Mouse (Mus musculus) liver, embryonic 12.5 days (tissue): ENCODE results near the gene Ahsa2. TPM values are rescaled to one million over a fixed set of nuclear protein-coding genes. Genes with fewer than 3 reads are reported as not detected.
"Not testable (repeated sequence)": the region's sequence is repeated elsewhere in the genome, so short reads cannot be mapped to it uniquely, and the experiment has no call there.

Experiments used
- ATAC-seq: fragments of 200-750 bp; cut with Nextera tagmentation; 2 replicates; pipeline ENCODE4 v1.8.0; 2017; ENCODE audit warnings: moderate number of reproducible peaks, mild to moderate bottlenecking, moderate library complexity
- H3K27ac ChIP-seq: fragments of 300-500 bp; sonication (generic); 2 replicates; pipeline ENCODE4 v1.5.1; 2016; ENCODE audit warnings: mild to moderate bottlenecking
- H3K27me3 ChIP-seq: fragments of 300-500 bp; sonication (generic); replicated peaks from 2 replicates; pipeline ENCODE4 v1.6.1; 2016; ENCODE audit warnings: mild to moderate bottlenecking, moderate library complexity
- H3K36me3 ChIP-seq: fragments of 300-500 bp; sonication (generic); 2 replicates; pipeline ENCODE4 v1.6.1; 2016; ENCODE audit warnings: mild to moderate bottlenecking, moderate library complexity
- H3K4me1 ChIP-seq: fragments of 300-500 bp; sonication (generic); 2 replicates; pipeline ENCODE4 v1.6.1; 2016
- H3K4me2 ChIP-seq: fragments of 300-500 bp; sonication (generic); 2 replicates; pipeline ENCODE4 v1.6.1; 2016; ENCODE audit warnings: mild to moderate bottlenecking, moderate library complexity
- H3K4me3 ChIP-seq: fragments of 300-500 bp; sonication (generic); 2 replicates; pipeline ENCODE4 v1.5.1; 2016; ENCODE audit warnings: mild to moderate bottlenecking, moderate library complexity
- H3K9ac ChIP-seq: fragments of 300-500 bp; sonication (generic); 2 replicates; pipeline ENCODE4 v1.6.1; 2016; ENCODE audit warnings: mild to moderate bottlenecking, moderate library complexity
- H3K9me3 ChIP-seq: fragments of 300-500 bp; sonication (generic); replicated peaks from 2 replicates; pipeline ENCODE4 v1.6.1; 2016; ENCODE audit warnings: mild to moderate bottlenecking, moderate library complexity
- WGBS: fragments of 180-500 bp; shearing (Covaris S2); methylation state at CpG from one replicate; pipeline ENCODE4 v1.1.7; 2016; ENCODE audit not compliant: insufficient replicate concordance; 5-methylcytosine and 5-hydroxymethylcytosine counted together
- microRNA-seq: library from miRNA; unstranded; fragments of <30 nt; microRNA quantifications from one replicate; pipeline ENCODE4, GENCODE M21; 2017
- polyA plus RNA-seq: library from polyadenylated mRNA; unstranded; fragments of >200 nt; fragmentation: Nextera tagmentation; extraction: Ambion mirVana; gene quantifications from 2 replicates; pipeline ENCODE4 v1.2.1, GENCODE M21; 2016

Ahsa2 gene
- polyA plus RNA-seq, 1 experiment from 2014 or later = 51.0 TPM

DNA sequence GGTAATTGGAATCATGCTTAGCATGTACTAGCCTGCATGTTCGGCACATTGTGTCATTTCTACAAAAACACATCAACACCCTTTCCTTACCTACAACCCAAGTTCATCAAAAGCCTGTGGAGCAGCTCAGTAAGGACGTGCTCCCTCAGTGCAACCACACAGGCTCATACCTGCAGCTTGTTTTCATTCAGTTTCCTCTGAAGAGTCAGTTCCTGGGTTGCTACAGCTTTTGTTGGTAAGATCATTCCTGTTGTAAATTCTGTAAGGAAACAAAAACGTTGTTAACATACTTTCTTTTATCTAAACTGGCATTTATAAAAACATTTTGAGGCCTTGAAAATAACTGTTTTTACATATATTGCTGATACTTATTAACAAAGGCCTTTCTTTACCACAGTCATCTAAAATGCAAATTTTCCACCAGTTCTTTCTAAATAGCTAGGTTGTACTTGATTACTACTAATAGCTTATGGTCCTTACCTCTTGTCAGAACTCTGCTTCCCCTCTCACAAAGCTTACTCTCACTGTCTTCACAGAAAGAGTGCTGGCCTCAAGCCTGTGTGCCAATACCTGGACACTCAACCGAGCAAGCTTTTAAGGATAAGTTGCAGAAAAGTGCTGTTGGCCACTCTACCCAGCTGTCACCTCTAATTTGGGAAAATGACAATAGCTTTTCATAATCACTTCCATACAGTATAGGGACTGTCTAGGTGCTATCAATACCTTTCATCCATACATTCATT lies 5.6 kb downstream of the Ahsa2 start:
- 81% methylated on average over 4 of the region's 4 CpGs for WGBS
- H3K27me3 ChIP-seq = no peaks in the 10 kb centered on the region
- H3K4me2 ChIP-seq = no peak overlapping the region
- no peak overlapping the region for H3K27ac ChIP-seq
- no peaks in the 10 kb centered on the region for H3K9me3 ChIP-seq
- H3K9ac ChIP-seq = no peak overlapping the region
- no peak overlapping the region for H3K4me3 ChIP-seq
- no peak for ATAC-seq
- H3K4me1 ChIP-seq = peaks cover 27% of the 10 kb centered on the region
- peaks cover 92% of the 10 kb centered on the region for H3K36me3 ChIP-seq

DNA sequence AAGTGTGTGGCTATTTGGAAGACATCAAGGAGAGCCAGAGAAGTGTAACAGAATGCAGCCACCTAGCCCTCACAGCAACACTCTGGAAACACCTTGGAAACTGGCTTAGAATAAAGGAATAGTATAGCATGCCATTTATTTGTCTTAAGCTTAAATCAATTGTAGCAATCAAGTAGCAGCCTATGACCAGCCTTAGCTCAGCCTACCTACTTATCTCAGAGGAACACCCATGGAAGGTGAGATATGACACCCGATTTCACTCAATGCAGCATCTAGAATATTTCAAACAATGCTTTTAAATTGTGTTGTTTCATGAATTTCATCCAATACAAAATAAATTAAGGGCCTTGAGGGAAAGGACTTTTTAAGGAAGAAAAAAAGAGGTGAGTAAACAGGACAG lies 7.9 kb downstream of the Ahsa2 start:
- no peak for ATAC-seq
- Histone ChIP-seq H3K9ac (no peak overlapping the region), H3K4me3 (no peak overlapping the region), H3K4me2 (no peak overlapping the region), H3K4me1 (0 out of 2 replicates have a peak, but pooled peaks cover 5% of the 10 kb centered on the region), H3K27me3 (no peaks in the 10 kb centered on the region), H3K9me3 (no peaks in the 10 kb centered on the region), H3K36me3 (peaks cover 93% of the 10 kb centered on the region), H3K27ac (no peak overlapping the region)
- WGBS = 42% methylated on average over 1 of the region's 1 CpGs

DNA sequence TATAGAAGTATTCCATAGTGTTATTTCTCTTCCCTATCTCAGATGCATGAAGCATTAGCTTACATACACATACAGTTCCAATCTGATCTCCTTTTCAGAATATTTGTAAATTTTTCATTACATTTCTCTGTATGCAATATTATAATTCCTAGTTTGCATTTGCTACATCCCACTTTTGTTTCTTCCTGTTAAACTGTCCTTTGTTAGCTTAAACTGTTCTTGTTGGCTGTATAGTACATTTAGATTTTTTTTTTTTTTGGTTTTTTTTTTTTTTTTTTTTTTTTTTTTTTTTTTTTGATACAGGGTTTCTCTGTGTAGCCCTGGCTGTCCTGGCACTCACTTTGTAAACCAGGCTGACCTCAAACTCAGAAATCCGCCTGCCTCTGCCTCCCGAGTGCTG lies 32.0 kb downstream of the Ahsa2 start:
- H3K36me3 ChIP-seq = peaks cover 62% of the 10 kb centered on the region
- not testable (repeated sequence) for H3K27me3 ChIP-seq, H3K27ac ChIP-seq, H3K4me3 ChIP-seq, H3K9ac ChIP-seq, H3K4me2 ChIP-seq, ATAC-seq, H3K4me1 ChIP-seq, H3K9me3 ChIP-seq
- WGBS = 98% methylated on average over 2 of the region's 2 CpGs

Small RNA genes within 50 kb of the gene (microRNA-seq; reads per million reads assigned to microRNA genes)
- gene Gm47279 = not detected

Other genes with a start within 250 kb of the Ahsa2 start
- 104 TPM in 2 replicates for gene Xpo1, start 242.0 kb downstream of the Ahsa2 start, polyA plus RNA-seq
- gene Usp34, start 191.1 kb downstream of the Ahsa2 start, polyA plus RNA-seq = 10.7 and 14.4 TPM in 2 replicates
- not detected in 2 replicates for gene 1700093K21Rik, start 23.1 kb upstream of the Ahsa2 start, polyA plus RNA-seq
- gene 0610010F05Rik, start 135.6 kb upstream of the Ahsa2 start, polyA plus RNA-seq = 17.0 and 18.1 TPM in 2 replicates
- gene Pus10, start 167.6 kb upstream of the Ahsa2 start, polyA plus RNA-seq = 21.8 and 22.6 TPM in 2 replicates
- 15.0 and 18.0 TPM in 2 replicates for gene Pex13, start 167.9 kb upstream of the Ahsa2 start, polyA plus RNA-seq